9 mouse cellular contexts compared by ENCODE assay signal in genomic region chr1:91054815-91055214, GRCm38 (mm10). TPM values are rescaled to one million over a fixed set of nuclear protein-coding genes. Genes with fewer than 3 reads are reported as not detected.
A peak's percentile ranks its signal among the peaks of the same experiment; 100 is the strongest.
DNase-seq lines count a peak whose midpoint lies in the region; TF ChIP-seq lines count a peak whose summit lies in the region.
"Had no signal": no experiment of that assay in that cellular context is flagged by ENCODE, and none has a peak within 500 bp of the region (broad histone marks: within the 10 kb centered on the region; RNA-seq: fewer than 3 reads in every experiment).

No protein-coding gene starts in this region.

- no peaks in the 10 kb centered on the region for H3K9me3 ChIP-seq in heart, embryonic 10.5 days

- DNase-seq in heart, embryonic 10.5 days (ENCODE audit: low spot score) = no peak
- DNase-seq in heart, postnatal 36 days = no peak
- peak; percentile 61 for DNase-seq in thymus, adult 2 months
- no peak for DNase-seq in thymus, postnatal 0 days (ENCODE audit: low spot score)
- peak; percentile 88 to 91 for DNase-seq in lung, adult 18-20 months
- peak; percentile 49 to 66 for DNase-seq in thymus, postnatal 36 days
- DNase-seq in cerebellum, adult 11 months = no peak
- no peak for DNase-seq in cerebellum, adult 11-12 months
- DNase-seq: gastrocnemius, postnatal 25 days had no signal

- H3K27ac ChIP-seq in heart, embryonic 10.5 days = peak overlapping the region; percentile 87
- H3K27ac ChIP-seq in thymus, adult 2 months (ENCODE audit: control insufficient read depth, insufficient read depth, low read length) = peak overlapping the region; percentile 89

- no peak for TF ChIP-seq POLR2A in thymus, adult 2 months (IDR thresholded peaks at IDR 0.05; ENCODE audit: control insufficient read depth, extremely low read depth, insufficient read depth, low read length, poor library complexity)

- peak overlapping the region; percentile 71 for H3K4me3 ChIP-seq in heart, embryonic 10.5 days
- peak overlapping the region; percentile 43 for H3K4me3 ChIP-seq in thymus, adult 2 months (ENCODE audit: control insufficient read depth, insufficient read depth, low read length)

- peaks cover 90% of the 10 kb centered on the region for H3K4me1 ChIP-seq in heart, embryonic 10.5 days
- H3K4me1 ChIP-seq in thymus, adult 2 months (replicated peaks; ENCODE audit: control insufficient read depth, insufficient read depth, low read length) = peaks cover 44% of the 10 kb centered on the region

- no peaks in the 10 kb centered on the region for H3K27me3 ChIP-seq in heart, embryonic 10.5 days (ENCODE audit: insufficient read depth, poor library complexity, severe bottlenecking)
- no peaks in the 10 kb centered on the region for H3K27me3 ChIP-seq in thymus, adult 2 months (ENCODE audit: control insufficient read depth, insufficient read depth, low read length)

- TF ChIP-seq CTCF in thymus, adult 2 months (IDR thresholded peaks at IDR 0.05; ENCODE audit: borderline replicate concordance, control insufficient read depth, extremely low read depth, insufficient read depth, low read length, poor library complexity) = no peak

- H3K36me3 ChIP-seq in heart, embryonic 10.5 days = no peaks in the 10 kb centered on the region
- no peaks in the 10 kb centered on the region for H3K36me3 ChIP-seq in thymus, adult 2 months (ENCODE audit: control insufficient read depth, insufficient read depth, low read length)

- intact Hi-C loops in heart, postnatal 36 days (cut with DNase I) = loop anchor here (2.0 to 5.0 kb wide), 2 partner anchors 38 to 44 kb away; no protein-coding TSS in a partner anchor

- 50% methylated on average over 3 of the region's 3 CpGs for WGBS in heart, embryonic 10.5 days
- 0% methylated on average over 3 of the region's 3 CpGs for WGBS in thymus, adult 2 months

RNA-seq across cellular contexts. Expression of gene Lrrfip1, which starts 56.3 kb away (rescaled TPM):
- polyA plus RNA-seq in heart, embryonic 10.5 days (2016; fragmentation: Nextera tagmentation; extraction: Ambion mirVana) = 91.6 and 129 TPM in 2 replicates
- 10 to 100 TPM; 69.1 to 80.9 TPM for total RNA-seq in heart, postnatal 36 days (2021)
- polyA plus RNA-seq in thymus, adult 2 months (2012; rRNA removed) = 24.1 and 31.8 TPM in 2 replicates
- 59.8 and 61.1 TPM in 2 replicates for polyA plus RNA-seq in thymus, postnatal 0 days (2015; fragmentation: Nextera tagmentation; extraction: Ambion mirVana)

Comparison
In these comparisons a context has a peak if more than half of its experiments do, and no peak if none do; other contexts are left out.
1. DNase-seq: peak in thymus, adult 2 months (single experiment), lung, adult 18-20 months (2 of 2) and thymus, postnatal 36 days (2 of 2); none in heart, embryonic 10.5 days (single experiment), heart, postnatal 36 days (0 of 2), thymus, postnatal 0 days (single experiment), cerebellum, adult 11 months (single experiment) and cerebellum, adult 11-12 months (single experiment).